Mouse (Mus musculus): ENCODE results near the gene Pom121l2.

Gene Pom121l2

DNA sequence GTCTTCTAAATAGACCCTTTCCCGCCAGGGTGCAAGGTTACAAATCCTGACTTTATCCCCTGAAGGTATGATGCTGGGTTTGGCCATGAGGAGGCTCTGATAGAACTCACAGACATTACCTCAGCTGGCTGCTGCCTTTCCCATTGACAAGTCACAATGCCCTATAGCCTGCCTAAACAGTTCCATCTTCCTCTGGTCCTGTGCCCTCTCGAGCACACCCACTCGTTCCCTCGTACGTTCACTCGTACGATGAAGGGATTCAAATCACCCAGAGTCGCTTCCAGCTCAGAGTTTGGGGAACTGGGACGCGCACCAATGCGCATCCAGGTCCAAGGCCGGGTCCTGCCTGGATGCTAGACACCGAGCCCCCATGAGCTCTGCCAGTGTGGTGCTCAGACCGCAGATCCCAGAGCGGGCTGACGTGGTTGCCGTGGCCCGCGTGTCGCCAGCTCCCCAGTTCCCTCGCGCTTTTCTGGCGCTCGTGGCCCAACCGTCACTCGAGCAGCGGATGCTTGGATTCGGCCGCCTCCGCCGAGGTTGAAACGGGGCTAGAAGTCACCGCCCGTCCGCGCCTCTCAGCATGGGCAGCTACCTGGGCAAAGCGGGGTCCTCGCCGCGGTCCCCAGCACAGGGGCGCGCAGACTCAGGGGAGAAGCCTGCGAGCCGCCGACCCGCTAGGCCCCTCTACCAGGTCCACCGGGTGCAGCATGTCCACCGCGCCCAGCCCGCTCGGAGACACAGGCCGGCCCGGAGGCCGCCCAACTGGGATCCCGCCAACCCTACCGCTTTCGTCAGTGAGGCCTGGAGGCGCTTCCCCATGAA is at the start of gene Pom121l2:
Pom121l2 (plus strand) TSS at position 214 of the 822 bp plus-strand sequence.
- DNase-seq (ENCODE audit: inconsistent age in 2 of 2, low spot score in 1 of 2), result peak; percentile 8 to 60

DNA sequence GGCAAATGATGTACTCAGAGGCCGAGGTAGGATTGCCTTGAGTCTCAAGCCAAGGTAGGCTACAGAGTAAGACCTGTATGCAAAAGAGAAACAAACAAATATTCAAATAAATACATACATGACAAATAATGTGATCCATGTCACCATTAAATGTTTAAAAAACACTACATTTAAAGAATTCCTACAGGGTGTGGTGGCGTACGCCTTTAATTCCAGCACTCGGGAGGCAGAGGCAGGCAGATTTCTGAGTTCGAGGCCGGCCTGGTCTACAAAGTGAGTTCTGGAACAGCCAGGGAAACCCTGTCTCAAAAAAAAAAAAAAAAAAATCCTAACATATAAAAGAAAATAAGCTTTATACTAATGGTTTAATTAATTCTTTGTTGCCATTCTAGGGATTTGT is 49.3 kb upstream of the Pom121l2 start:
- no peak for DNase-seq (ENCODE audit: inconsistent age in 2 of 2, low spot score in 1 of 2)

DNA sequence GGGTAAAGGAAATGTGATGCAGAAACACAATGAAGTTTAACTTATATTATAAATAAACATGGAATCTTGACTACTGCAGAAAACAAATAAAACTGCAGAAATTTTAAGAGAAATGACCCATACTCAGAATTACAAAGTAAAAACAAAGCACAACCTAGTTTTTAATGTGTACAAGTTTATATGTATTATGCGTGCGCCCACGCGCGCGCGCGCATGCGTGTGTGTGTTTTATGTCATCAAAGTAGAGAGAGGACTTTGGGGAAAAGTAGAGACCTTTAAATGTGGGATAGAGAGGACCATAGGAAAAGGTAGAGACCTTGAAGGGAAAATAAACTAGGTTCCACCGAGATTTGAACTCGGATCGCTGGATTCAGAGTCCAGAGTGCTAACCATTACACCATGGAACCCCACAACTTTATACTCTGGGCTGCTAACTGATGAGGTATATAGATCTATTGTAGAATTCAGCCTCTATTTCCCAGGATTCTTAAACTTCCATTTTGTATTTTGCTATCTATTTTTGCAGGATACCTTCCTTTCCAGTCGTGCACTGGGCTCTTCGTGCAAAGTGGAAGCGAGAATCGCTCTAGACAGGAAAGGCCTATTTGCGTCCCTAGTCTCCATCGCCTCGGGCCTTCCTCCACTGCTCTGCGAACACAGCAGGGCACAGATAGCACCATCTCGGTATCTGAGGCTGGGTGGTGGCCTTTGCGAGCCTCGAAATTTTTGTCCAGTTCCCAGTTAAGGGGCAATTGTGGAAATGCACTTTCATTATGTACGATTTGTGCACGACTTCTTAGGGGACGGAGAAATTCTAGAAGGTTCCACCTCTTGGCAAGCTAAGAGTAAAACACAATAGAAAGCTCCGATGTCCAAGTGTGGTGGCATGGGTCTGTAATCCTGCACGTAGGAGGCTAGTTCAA is 47.1 kb upstream of the Pom121l2 start:
- DNase-seq (ENCODE audit: inconsistent age in 2 of 2, low spot score in 1 of 2), result peak in 1 of 2 experiments; percentile 58

DNA sequence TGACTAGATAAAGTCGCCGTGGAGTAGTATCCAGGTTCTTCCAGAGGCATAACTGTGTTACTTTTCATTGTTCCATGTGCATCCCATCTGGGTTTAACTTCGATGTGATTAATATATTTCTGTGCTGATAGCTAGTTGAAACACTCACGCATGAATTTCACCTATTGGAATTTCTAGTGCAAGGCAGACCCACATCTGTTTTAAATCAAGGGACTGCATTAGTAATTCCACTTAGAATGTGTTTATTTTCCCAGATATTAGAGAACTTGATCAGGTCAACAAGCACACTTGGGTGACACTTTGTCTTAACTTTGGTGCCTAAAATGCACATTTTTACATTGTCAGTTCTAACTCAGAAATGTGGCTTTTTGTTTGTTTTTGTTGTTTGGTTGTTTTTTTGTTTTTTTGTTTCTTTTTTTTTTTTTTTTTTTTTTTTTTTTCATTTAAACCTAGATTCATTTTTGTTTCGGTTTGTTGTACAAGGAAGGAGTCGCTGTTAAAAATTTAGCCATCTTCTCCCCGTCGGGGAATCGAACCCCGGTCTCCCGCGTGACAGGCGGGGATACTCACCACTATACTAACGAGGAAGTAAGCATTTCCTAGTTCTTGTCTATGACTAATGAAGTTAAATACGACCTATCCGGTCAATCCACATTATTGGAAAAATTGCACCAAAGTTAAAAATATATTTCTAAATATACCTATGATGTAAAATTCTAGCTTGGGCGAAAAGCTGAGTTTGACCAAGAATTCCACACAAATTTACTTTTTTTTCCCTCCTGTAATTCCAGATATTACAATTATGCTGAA is 45.8 kb upstream of the Pom121l2 start:
- peak; percentile 62 to 88 for DNase-seq (ENCODE audit: inconsistent age in 2 of 2, low spot score in 1 of 2)

DNA sequence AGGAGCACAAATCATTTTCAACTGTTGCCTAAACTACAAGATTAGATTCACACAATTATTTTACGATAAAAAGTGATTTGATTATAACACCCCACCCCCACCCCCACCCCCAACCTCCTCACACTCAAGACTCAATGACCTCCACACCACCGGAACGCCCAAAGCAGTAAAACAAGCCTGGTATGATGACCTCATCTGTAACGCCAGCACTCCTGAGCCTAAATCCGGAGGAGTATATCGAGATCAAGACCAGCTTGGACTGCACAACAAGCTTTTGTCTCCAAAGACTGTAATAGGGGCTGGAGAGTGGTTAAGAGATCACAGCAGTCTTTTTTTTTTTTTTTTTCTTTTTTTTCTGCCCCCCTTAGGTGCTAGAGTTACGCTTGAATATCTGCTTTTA is 45.2 kb upstream of the Pom121l2 start:
- no peak for DNase-seq (ENCODE audit: inconsistent age in 2 of 2, low spot score in 1 of 2)

DNA sequence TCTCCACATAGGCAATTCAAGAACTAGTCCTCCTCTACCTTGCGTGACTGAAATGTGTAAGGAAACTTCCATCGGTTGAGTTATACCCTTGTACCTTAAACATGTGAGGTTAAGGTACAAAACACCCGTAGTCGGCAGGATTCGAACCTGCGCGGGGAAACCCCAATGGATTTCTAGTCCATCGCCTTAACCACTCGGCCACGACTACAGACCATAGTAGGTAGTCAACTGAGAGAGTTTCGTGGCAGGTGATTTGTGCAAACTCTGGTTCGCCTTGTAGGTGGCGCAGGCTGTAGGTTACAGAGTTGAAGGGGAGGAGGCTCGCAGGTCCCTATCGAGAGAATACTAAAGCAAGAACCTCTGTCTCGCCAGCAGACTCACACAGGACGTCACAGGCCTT is 44.0 kb upstream of the Pom121l2 start:
- DNase-seq (ENCODE audit: inconsistent age in 2 of 2, low spot score in 1 of 2), result peak in 1 of 2 experiments; percentile 60

DNA sequence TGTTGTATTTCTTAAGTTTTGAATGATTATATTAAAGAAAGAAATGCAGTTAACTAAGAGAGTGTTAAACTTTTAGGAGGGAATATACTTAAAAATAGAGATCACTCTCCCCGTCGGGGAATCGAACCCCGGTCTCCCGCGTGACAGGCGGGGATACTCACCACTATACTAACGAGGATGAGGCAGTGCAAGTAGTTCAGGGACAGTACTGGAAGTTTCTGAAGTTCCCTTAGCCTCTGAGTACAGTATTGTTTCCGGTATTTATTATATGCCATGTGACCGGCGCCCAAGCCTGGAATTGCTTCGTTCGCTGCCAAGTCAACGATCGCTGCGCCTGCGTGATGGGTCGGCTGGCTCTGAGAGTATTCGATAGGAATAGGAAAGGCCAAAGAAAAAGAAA is 40.8 kb upstream of the Pom121l2 start:
- DNase-seq (ENCODE audit: inconsistent age in 2 of 2, low spot score in 1 of 2), result peak; percentile 92 to 99

DNA sequence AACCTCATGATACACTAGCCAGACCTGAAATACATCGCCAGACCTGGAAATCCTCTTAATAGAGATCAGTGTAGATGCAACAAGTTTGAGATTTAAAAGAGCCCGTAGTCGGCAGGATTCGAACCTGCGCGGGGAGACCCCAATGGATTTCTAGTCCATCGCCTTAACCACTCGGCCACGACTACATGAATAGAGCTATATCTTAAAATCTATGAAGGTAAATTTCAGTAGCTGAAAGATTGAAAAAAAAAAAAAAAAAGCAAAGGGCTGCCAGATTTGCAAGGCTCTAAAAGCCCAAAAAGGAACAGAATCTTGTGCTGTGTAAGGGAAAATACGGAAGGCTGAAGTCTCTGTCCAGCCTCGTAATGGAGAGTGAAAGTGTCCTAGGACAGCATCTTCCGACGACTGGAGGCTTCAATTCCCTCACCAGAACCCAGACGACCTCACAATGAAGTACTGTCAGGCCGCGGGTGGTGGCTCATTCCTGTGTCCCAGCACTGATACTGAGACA is 40.1 kb upstream of the Pom121l2 start:
- peak; percentile 86 to 96 for DNase-seq (ENCODE audit: inconsistent age in 2 of 2, low spot score in 1 of 2)

DNA sequence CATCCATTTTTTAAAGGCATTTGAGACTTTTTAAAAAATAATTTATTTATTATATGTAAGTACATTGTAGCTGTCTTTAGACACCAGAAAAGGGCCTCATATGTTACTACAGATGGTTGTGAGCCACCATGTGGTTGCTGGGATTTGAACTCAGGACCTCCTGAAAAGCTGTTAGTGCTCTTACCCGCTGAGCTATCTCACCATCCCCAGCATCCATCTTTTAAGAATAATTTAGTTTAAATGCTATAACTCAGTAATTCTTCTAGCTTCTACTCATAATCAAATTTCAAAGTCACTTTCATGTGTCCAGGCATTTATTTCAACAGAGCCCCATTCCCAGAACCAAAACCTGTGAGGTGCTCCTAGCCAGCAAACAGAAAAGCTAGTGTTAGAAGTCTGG is 37.4 kb upstream of the Pom121l2 start:
- no peak for DNase-seq (ENCODE audit: inconsistent age in 2 of 2, low spot score in 1 of 2)

DNA sequence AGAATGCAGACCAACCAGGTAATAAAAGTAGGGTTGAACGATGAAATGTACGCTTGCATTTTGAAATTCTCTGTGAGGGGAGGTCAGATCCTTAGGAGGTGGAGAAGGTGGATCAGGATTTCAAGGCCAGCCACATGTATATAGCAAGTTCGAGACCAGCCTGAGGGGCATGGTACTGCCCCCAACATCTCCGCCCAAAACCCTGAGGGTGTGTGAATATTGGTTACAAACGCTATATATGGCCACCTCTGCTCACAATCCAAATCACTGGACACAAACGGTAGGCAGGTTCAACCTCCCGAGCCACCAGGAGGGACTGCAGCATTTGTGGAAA is 36.4 kb upstream of the Pom121l2 start:
- no peak for DNase-seq (ENCODE audit: inconsistent age in 2 of 2, low spot score in 1 of 2)

DNA sequence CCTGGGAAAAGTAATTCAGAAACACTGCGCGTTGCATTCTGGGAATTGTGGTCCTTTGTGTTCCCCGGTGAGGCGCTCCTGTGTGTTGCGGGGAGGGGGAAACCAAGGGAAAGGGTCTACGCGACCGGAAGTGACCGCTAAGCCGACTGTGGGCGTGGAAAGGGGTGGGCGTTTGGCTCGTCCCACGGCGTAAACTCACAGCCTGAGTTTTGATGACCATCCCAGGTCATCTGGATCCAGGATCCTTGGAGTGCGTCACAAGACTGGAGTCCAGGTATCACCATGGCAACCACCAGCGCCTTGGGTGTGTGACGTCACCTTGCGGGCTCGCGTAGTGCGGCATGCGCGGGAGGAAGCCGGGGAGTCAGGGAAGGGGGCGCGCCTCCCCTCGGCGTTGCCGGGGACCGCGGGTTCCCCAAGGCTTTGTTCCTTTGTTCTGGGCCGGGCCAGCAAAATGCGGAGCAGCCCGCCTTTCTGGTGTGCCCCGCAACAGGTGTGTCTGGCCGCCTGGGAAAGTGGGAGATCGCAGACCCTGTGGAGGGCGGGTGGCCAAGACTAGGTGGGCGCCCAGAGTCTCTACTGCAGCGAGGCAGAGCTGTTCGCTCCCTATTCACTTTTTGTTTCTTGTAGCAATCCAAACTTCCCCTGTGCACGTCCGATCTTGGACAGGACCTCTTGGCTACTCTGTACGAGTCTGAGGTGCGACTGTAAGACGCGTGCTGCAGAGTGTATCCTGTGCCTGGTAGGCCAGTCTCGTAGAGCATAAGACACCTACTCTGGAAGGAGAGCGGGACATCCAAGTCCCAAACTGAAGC is 35.9 kb upstream of the Pom121l2 start, which contains the start of gene Zfp184:
Zfp184 (plus strand) TSS at position 169 of the 815 bp plus-strand sequence.
- DNase-seq (ENCODE audit: inconsistent age in 2 of 2, low spot score in 1 of 2), result peak; percentile 91 to 97

DNA sequence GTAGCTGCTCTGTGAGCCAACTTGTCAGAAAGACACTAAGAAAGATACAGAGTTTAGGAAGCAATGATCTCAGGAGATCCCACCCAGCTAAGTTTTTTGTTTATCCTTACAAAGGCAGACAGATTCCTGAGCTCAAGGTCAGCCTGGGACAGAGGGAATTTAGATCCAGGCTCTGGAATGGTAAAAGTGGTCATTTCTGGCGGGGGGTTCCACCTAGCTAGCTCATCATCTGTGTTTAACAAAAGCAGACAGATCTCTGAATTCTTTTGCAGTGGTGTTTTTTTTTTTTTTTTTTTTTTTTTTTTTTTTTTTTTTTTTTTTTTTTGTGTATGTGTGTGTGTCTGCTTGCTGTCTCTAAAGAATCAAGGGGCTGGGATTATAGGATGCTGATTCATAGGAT is 11.7 kb upstream of the Pom121l2 start:
- no peak for DNase-seq (ENCODE audit: inconsistent age in 2 of 2, low spot score in 1 of 2)

DNA sequence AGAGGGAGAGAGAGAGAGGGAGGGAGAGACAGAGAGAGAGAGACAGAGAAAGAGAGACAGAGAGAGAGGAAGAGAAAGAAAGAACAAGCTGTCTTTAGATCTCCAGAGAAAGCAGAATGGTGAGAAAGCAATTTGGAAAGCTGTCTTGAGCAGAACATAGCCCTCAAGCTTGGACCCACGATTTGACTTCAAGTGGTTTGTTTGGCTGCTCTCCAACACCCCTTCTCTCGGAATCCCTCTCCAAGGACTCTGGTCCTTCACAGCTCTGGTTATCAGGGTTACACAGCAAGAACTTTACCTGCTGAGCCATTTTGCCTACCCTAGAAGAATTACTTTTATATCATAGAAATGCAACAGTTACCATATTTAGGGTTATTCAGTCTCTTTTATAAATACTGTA is 11.2 kb upstream of the Pom121l2 start:
- no peak for DNase-seq (ENCODE audit: inconsistent age in 2 of 2, low spot score in 1 of 2)

DNA sequence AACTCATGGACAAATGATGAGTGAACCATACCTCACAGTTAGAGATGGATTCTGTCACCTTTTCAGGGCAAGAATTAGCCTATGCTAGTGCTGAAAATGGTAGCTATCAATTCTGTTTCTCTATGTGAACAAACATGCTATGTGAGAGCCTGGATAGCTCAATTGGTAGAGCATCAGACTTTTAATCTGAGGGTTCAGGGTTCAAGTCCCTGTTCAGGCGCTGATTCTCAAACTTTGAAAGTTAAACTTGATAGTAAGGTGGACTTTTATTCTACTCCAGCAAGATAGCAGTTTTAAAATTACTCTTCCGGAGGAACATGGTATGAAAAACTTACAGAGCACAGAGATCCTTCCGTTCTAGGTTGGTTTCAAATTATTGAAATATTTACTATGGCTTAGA is 9.4 kb upstream of the Pom121l2 start:
- peak in 1 of 2 experiments; percentile 36 for DNase-seq (ENCODE audit: inconsistent age in 2 of 2, low spot score in 1 of 2)

DNA sequence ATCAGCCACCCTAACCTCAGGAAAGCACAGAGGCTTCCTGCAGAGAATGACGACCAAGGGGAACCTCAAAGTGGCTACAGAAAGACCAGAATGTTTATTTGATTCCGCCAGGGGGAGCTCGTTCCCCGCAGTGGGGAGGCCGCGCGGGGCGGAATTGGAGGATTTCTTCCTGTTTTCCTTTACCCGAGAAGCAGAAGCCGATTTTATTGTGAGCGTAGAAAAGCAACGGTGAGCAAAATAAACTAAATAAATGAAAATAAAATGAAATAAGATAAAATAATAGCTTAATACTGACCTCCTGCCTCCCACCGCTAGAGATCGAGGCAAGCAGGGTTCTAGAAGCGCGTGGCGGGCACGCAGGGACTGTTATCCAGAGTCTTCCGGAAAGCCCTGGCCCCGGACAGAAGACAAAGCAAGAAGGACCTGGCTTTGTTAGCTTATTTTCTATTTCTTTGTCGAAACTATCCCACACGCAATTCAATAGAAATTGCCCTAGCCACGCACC is 6.7 kb upstream of the Pom121l2 start:
- peak; percentile 90 to 98 for DNase-seq (ENCODE audit: inconsistent age in 2 of 2, low spot score in 1 of 2)

DNA sequence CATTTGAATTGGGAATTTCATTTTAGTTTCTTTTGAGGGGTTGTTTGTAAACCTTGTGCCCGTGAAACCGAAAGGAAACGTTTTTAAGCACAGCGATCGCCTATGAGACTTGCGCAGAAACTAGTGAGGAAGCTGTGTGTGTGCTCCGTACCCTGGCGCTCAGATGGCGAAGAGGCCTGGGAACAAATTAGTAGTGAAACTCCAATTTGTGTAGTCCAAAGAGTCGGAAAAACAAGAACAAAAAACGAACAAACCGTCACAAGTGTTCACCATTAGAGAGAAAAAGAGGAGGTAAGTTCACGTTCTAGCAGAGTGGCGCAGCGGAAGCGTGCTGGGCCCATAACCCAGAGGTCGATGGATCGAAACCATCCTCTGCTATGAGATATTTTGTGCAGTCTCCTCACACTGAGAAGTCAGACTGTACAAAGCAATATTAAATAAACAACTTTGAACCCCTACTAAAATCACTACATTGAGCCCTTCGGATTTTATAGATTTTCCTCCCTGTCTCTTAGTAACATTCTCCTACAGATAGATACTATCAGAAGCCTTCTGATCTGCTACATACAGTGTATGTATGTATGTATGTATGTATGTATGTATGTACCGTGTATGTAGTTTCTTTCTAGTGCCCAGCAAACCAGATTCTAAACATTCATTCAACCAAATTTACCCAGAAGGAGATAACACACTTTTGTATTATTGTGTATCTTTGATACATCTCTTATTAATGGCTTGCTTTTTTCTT is 6.1 kb upstream of the Pom121l2 start:
- peak; percentile 75 to 94 for DNase-seq (ENCODE audit: inconsistent age in 2 of 2, low spot score in 1 of 2)

DNA sequence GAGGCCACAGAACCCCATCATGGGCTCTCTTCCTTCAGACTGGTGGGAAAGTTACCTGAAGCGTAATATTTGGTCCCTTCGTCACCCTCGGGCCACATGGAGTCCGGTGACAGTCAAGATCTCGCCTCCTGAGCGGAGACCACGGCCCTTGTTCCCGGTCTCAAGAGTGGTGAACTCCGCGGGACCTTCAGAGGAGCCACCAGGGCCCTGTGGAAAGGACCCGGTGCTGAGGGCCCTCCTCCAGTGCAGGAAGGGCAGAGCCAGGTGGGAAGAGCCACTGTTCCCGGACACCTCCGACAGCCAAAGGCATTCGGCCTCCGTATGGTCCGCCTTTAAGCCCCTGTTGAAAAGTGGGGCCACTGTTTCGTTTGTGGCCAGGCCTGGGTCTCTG is 804 bp downstream of the Pom121l2 start:
- no peak for DNase-seq (ENCODE audit: inconsistent age in 2 of 2, low spot score in 1 of 2)

DNA sequence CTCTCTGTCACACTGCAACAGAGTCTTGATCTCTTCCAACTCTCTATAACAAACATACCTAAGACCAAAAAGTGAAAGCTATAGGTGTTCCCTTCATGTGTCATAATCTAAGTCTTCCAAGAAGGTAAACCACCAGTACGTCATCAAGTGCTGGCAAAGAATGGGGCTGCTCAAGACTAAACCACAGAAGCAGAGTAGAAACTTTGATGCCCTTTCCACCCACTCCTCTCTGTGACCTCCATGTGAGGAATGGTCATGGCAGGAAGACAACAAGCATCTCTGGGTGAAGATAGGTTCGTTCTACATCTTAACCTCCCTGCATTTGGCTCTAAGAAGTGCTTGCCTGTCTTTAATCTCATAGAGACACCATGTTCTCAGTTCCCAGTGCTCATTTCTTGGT is 3.5 kb downstream of the Pom121l2 start:
- no peak for DNase-seq (ENCODE audit: inconsistent age in 2 of 2, low spot score in 1 of 2)

DNA sequence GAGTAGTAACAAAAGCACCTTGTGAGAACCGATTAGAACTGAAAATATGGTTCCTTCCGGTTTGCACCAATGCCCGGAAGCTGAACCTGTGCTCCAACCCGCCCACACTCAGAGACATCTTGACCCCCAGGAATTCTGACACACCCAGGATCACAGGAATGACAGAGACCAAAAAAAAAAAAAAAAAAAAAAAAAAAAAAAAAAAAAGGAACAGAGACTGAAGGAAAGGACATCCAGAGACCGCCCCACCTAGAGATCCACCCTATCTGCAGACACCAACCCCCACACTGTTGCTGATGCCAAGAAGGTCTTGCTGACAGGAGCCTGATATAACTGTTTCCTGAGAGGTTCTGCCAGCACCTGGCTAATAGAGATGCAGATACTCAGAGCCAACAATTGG is 11.6 kb downstream of the Pom121l2 start:
- DNase-seq (ENCODE audit: inconsistent age in 2 of 2, low spot score in 1 of 2), result no peak
